Mouse (Mus musculus) stomach, embryonic 14.5 days (tissue): ENCODE data around the gene Lrp10. TPM values are rescaled to one million over a fixed set of nuclear protein-coding genes. Genes with fewer than 3 reads are reported as not detected.

ENCODE experiments used
- ATAC-seq: fragments of 200-750 bp; cut with Nextera tagmentation; 2 replicates; pipeline ENCODE4 v1.8.0; 2017; ENCODE audit warnings: low read depth, moderate TSS enrichment; ENCODE audit not compliant: insufficient number of reproducible peaks, insufficient read depth, low FRiP score
- H3K27ac ChIP-seq: fragments of 300-500 bp; sonication (generic); 2 replicates; pipeline ENCODE4 v1.5.1; 2014; ENCODE audit warnings: mild to moderate bottlenecking, low read length, moderate library complexity, mixed read lengths
- H3K27me3 ChIP-seq: fragments of 300-500 bp; sonication (generic); 2 replicates; pipeline ENCODE4 v1.6.1; 2014; ENCODE audit warnings: low read length, control low read depth, mixed read lengths; ENCODE audit not compliant: control insufficient read depth, insufficient read depth
- H3K36me3 ChIP-seq: fragments of 300-500 bp; sonication (generic); 2 replicates; pipeline ENCODE4 v1.6.1; 2014; ENCODE audit warnings: mild to moderate bottlenecking, control low read depth, low read length, moderate library complexity, mixed read lengths; ENCODE audit not compliant: control insufficient read depth, insufficient read depth
- H3K4me1 ChIP-seq: fragments of 300-500 bp; sonication (generic); 2 replicates; pipeline ENCODE4 v1.6.1; 2014; ENCODE audit warnings: low read length, control low read depth, mixed read lengths; ENCODE audit not compliant: control insufficient read depth, insufficient read depth
- H3K4me2 ChIP-seq: fragments of 300-500 bp; sonication (generic); replicated peaks from 2 replicates; pipeline ENCODE4 v1.6.1; 2014; ENCODE audit warnings: low read depth, low read length, control low read depth
- H3K4me3 ChIP-seq: fragments of 300-500 bp; sonication (generic); 2 replicates; pipeline ENCODE4 v1.5.1; 2014; ENCODE audit warnings: low read depth, low read length, control low read depth
- H3K9ac ChIP-seq: fragments of 300-500 bp; sonication (generic); replicated peaks from 2 replicates; pipeline ENCODE4 v1.6.1; 2014; ENCODE audit warnings: low read depth, mild to moderate bottlenecking, control low read depth, low read length, moderate library complexity, mixed read lengths
- H3K9me3 ChIP-seq: fragments of 300-500 bp; sonication (generic); 2 replicates; pipeline ENCODE4 v1.6.1; 2016; ENCODE audit warnings: low read depth, low read length, control low read depth; ENCODE audit not compliant: control insufficient read depth
- WGBS: fragments of 180-500 bp; shearing (Covaris S2); extraction: QIAGEN DNeasy Blood & Tissue Kit; methylation state at CpG from one replicate; pipeline ENCODE4 v1.1.7; 2014; 5-methylcytosine and 5-hydroxymethylcytosine counted together
- polyA plus RNA-seq: library from polyadenylated mRNA; unstranded; fragments of >200 nt; fragmentation: Nextera tagmentation; extraction: Ambion mirVana; gene quantifications from 2 replicates; pipeline ENCODE4 v1.2.1, GENCODE M21; 2014

The Lrp10 gene
- polyA plus RNA-seq, 1 experiment from 2014 or later: 38.1 TPM

DNA sequence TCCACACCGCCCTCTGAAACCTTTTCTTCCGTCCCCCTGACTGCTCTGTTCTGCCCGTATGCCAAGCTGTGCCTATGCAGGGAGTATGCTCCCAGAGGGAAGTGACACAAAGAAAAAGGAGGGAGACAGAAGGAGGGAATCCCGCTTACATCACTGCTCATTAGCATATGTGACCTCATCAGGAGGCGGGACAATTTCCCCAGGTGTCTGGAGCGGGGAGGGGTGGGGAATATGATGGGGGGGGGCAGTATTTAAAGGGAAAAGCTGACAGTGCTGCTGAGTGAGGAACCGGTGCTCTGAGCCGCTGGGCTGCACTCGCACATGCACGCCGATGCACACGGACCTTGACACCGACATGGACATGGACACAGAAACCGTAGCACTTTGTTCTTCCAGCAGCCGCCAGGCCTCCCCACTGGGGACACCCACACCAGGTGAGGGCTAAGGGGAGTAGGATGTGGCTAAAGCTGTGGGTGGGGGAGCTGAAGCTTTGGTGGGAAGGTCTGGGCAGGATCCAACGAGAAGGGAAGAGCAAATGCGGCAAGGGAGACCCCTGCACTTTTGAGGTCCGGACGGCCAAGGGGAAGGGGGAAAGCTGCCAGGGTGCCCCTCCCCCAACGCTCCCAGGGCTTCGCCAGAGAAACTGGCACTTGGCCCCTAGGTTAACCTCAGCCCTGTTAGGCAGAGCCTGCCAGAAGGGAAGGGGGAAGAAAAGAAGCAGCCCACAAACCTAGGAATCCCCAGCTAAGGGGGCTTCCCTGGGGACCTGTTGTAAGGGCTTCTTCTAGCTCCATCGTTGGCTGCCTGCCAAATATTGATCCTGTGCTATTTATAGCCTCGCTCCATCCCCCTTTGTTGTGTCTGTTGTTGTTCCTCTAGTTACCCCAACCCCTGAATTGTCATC lies 12.3 kb downstream of the Lrp10 start, which contains the start of gene Rem2:
TSS of gene Rem2 (plus strand) at position 160 of the 904 bp plus-strand sequence.
- H3K27me3 ChIP-seq: 0 out of 2 replicates have a peak, but pooled peaks cover 16% of the 10 kb centered on the region
- peak within 1 kb of the TSS; percentile 41 for H3K4me3 ChIP-seq
- H3K27ac ChIP-seq: no peak within 1 kb of the TSS
- WGBS: under 1% methylated on average over 23 of the region's 23 CpGs
- H3K4me1 ChIP-seq: peaks cover 6% of the 10 kb centered on the region
- H3K36me3 ChIP-seq: no peaks in the 10 kb centered on the region
- H3K4me2 ChIP-seq: peak within 1 kb of the TSS; percentile 86
- peak; percentile 62 for ATAC-seq
- H3K9ac ChIP-seq: peak within 1 kb of the TSS; percentile 41; the same call in 1 of the 2 replicates
- no peaks in the 10 kb centered on the region for H3K9me3 ChIP-seq

DNA sequence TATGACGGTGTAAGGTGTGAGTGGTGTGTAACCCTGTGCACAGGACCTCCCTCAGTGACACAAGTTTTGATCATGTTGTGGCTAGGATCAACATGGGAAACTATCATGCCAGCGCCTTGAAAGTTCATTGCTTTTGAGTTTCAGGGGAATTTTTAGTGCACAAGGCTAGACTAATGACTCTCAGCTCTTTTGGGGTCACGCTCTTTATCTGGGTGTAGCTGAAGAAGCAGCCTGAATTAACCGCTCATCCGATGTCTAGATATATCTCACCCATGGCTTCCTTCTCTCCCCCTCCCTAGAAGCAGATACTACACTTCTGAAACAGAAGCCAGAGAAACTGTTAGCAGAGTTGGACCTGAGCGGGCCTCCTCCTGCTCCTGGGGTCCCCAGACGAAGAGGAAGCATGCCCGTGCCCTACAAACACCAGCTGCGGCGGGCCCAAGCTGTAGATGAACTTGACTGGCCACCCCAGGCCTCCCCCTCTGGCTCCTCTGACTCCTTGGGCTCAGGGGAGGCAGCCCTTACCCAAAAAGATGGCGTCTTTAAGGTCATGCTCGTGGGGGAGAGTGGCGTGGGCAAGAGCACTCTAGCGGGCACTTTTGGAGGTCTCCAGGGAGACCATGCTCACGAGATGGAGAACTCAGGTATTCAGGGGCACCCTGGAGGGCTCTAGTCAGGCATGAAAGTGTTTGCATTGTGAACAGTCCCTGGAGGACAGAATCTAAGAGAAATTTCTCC lies 13.4 kb downstream of the Lrp10 start:
- peaks cover 6% of the 10 kb centered on the region for H3K4me1 ChIP-seq
- WGBS: 80% methylated on average over 15 of the region's 15 CpGs
- 0 out of 2 replicates have a peak, but pooled peaks cover 16% of the 10 kb centered on the region for H3K27me3 ChIP-seq
- ATAC-seq: no peak
- H3K36me3 ChIP-seq: no peaks in the 10 kb centered on the region
- no peak overlapping the region for H3K9ac ChIP-seq
- no peaks in the 10 kb centered on the region for H3K9me3 ChIP-seq
- H3K4me2 ChIP-seq: no peak overlapping the region
- H3K27ac ChIP-seq: no peak overlapping the region
- H3K4me3 ChIP-seq: no peak overlapping the region

DNA sequence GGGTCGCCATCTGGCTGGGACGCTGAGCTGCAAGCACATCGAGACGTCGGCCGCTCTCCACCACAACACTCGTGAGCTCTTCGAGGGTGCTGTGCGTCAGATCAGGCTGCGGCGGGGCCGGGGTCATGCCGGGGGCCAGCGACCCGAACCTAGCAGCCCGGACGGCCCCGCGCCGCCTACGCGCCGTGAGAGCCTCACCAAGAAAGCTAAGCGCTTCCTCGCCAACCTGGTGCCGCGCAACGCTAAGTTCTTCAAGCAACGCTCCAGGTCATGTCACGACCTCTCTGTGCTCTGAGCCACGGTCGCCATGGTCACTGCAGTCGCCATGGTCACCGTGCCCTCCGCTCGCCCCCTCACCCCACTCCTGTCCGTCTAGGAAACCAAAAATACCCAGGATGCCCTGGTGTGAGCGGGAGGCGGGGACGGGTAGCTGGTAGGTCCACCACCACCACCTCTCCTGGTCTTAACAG lies 15.5 kb downstream of the Lrp10 start:
- peak overlapping the region; percentile 47 for H3K4me2 ChIP-seq
- no peaks in the 10 kb centered on the region for H3K9me3 ChIP-seq
- H3K9ac ChIP-seq: peak overlapping the region; percentile 22; the same call in 1 of the 2 replicates
- H3K4me3 ChIP-seq: peak overlapping the region; percentile 34
- H3K36me3 ChIP-seq: no peaks in the 10 kb centered on the region
- ATAC-seq: 0 out of 2 replicates have a peak, but pooled peaks have one; percentile 25
- WGBS: 3% methylated on average over 40 of the region's 40 CpGs
- no peak overlapping the region for H3K27ac ChIP-seq
- H3K27me3 ChIP-seq: 0 out of 2 replicates have a peak, but pooled peaks cover 16% of the 10 kb centered on the region
- peaks cover 6% of the 10 kb centered on the region for H3K4me1 ChIP-seq

DNA sequence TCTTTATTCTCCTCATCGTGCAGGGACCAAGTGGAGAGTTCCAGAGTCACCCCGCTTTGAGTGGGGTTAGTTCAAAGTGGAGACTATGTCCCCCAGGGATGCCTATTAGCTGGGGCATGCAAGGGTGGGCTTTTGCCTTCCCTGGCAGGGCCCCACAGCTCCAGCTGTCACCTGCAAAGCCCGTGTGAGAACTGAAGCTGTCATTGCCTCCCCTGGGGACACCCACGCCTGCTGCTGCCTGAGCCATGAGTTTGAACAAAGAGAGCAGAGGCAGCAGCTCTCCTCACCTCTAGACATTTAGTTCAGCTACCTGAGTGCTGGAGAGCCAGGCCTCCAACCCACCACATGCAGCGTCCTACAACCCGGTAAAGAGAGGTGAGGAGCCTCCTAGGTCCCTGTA lies 16.7 kb downstream of the Lrp10 start:
- Histone ChIP-seq H3K27me3 (0 out of 2 replicates have a peak, but pooled peaks cover 16% of the 10 kb centered on the region), H3K9me3 (no peaks in the 10 kb centered on the region), H3K9ac (no peak overlapping the region), H3K4me3 (no peak overlapping the region), H3K4me2 (no peak overlapping the region), H3K4me1 (peaks cover 6% of the 10 kb centered on the region), H3K36me3 (no peaks in the 10 kb centered on the region), H3K27ac (no peak overlapping the region)
- no peak for ATAC-seq
- WGBS: 73% methylated on average over 6 of the region's 6 CpGs

DNA sequence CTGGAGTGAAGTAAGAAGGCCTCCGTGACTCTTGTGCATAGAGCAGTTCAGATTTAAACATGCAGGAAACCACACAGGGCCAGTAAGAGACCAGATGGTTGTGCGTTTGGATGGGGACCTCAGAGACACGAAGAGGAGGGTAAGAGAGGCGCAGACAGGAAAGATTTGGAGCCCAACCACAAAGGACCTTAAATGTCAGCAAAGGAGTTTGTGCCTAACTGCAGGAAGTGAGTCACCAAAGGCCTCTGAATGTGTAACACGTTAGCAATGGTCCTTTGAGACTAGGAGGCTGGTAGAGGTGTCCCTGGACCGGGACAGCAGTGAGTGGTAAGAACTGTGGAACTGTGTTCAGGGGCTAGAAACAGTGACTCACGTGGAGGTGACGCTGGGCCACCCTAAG lies 17.5 kb downstream of the Lrp10 start:
- no peak overlapping the region for H3K4me2 ChIP-seq

DNA sequence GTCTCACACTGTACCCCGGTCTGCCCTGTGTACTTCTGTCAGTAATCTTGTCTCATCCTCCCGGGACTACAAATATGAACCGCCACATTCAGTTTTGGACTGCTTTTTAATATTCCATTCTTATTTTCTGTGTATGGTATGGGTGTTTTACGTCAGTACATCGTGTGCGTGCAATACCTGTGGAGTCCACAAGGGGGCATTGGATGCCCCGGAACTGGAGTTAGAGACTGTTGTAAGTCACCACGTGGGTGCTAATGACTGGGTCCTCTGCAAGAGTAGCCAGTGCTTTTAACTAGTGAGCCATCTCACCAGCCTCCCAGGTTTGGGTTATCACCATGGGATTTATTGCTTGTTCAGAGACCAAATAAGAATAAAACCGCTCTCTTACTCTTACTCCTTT lies 18.6 kb downstream of the Lrp10 start:
- Histone ChIP-seq H3K9me3 (no peaks in the 10 kb centered on the region), H3K36me3 (no peaks in the 10 kb centered on the region), H3K9ac (no peak overlapping the region), H3K4me1 (no peaks in the 10 kb centered on the region), H3K4me3 (no peak overlapping the region), H3K4me2 (no peak overlapping the region), H3K27ac (no peak overlapping the region), H3K27me3 (0 out of 2 replicates have a peak, but pooled peaks cover 12% of the 10 kb centered on the region)
- WGBS: 45% methylated on average over 9 of the region's 9 CpGs
- ATAC-seq: no peak

More for the DNA sequence above, 17.5 kb downstream of the Lrp10 start:
- WGBS: 86% methylated on average over 8 of the region's 8 CpGs
- no peak overlapping the region for H3K27ac ChIP-seq
- no peak overlapping the region for H3K4me3 ChIP-seq
- peaks cover 4% of the 10 kb centered on the region for H3K4me1 ChIP-seq
- ATAC-seq: no peak
- no peaks in the 10 kb centered on the region for H3K36me3 ChIP-seq
- no peak overlapping the region for H3K9ac ChIP-seq
- H3K9me3 ChIP-seq: no peaks in the 10 kb centered on the region
- H3K27me3 ChIP-seq: 0 out of 2 replicates have a peak, but pooled peaks cover 16% of the 10 kb centered on the region

DNA sequence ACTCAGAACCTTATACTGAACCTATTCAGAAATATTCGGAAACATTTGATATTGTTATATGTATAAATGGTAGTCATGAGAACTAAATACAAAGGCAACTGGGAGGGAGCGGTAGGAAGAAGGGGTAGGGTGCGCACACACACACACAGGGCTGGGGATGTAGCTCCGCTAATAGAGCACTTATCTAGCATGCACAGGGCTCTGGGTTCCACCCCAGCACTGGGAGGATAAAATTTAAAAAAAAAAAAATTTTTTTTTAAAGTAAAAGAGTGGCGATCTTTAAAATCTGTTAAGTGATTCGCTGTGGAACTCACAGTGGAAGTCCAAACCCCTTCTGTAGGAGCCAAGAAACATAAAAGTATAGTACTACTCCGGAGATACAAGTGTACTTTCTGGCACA lies 22.0 kb downstream of the Lrp10 start:
- no peak overlapping the region for H3K9ac ChIP-seq
- WGBS: 93% methylated on average over 7 of the region's 7 CpGs

DNA sequence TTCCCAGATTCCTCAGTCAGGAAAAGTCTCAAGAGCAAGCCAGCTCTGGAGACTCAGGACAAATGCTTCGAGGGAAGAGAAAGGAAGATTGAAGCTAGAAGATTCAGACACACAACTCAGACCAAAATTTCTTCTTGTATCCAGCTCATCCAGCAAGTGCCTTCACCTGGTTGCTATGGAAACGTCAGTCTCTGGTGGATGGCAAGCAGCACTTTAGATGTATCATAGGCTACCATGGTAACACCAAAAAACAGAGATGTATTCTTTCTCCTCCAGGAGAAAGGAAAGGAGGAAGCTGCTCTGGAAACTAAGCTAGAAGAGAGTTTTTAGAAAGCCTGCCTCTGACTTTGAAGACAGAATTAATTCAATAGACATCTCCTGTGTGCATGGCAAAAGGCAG lies 23.8 kb downstream of the Lrp10 start:
- no peak overlapping the region for H3K4me2 ChIP-seq
- no peaks in the 10 kb centered on the region for H3K9me3 ChIP-seq
- no peaks in the 10 kb centered on the region for H3K36me3 ChIP-seq

More for the DNA sequence above, 22.0 kb downstream of the Lrp10 start:
- Histone ChIP-seq H3K4me1 (no peaks in the 10 kb centered on the region), H3K27ac (no peak overlapping the region), H3K4me3 (no peak overlapping the region), H3K4me2 (no peak overlapping the region), H3K36me3 (no peaks in the 10 kb centered on the region), H3K27me3 (no peaks in the 10 kb centered on the region), H3K9me3 (no peaks in the 10 kb centered on the region)
- ATAC-seq: no peak

More for the DNA sequence above, 23.8 kb downstream of the Lrp10 start:
- no peak overlapping the region for H3K27ac ChIP-seq
- no peak for ATAC-seq
- H3K4me1 ChIP-seq: no peaks in the 10 kb centered on the region
- H3K4me3 ChIP-seq: no peak overlapping the region
- WGBS: 61% methylated on average over 2 of the region's 2 CpGs
- no peaks in the 10 kb centered on the region for H3K27me3 ChIP-seq
- H3K9ac ChIP-seq: no peak overlapping the region
